Mouse (Mus musculus) urinary bladder, postnatal 14 days (tissue): Measurements from ENCODE around the gene Syngr4.
"Not testable (repeated sequence)": the region's sequence is repeated elsewhere in the genome, so short reads cannot be mapped to it uniquely, and the experiment has no call there.

Experiments used
- DNase-seq: peaks from one replicate; pipeline ENCODE4 v3.0.0; 2021; ENCODE audit warnings: low spot score

The Syngr4 gene

GRCm38 (mm10) chr7:45916056-45917003 lies 19.8 kb upstream of the Syngr4 start:
- peak; percentile 75 for DNase-seq

- no peak for DNase-seq
These were observed 18.5 kb upstream of the Syngr4 start for GRCm38 (mm10) chr7:45915011-45915410.

GRCm38 (mm10) chr7:45914067-45914466 lies 17.6 kb upstream of the Syngr4 start:
- no peak for DNase-seq

GRCm38 (mm10) chr7:45909145-45909544 lies 12.6 kb upstream of the Syngr4 start:
- DNase-seq: no peak

GRCm38 (mm10) chr7:45908384-45908783 lies 11.9 kb upstream of the Syngr4 start:
- no peak for DNase-seq

- DNase-seq: no peak
These were observed 10.1 kb upstream of the Syngr4 start for GRCm38 (mm10) chr7:45906622-45907021.

- no peak for DNase-seq
These were observed 6.0 kb upstream of the Syngr4 start for GRCm38 (mm10) chr7:45902481-45903002.

GRCm38 (mm10) chr7:45901562-45901961 lies 5.0 kb upstream of the Syngr4 start:
- DNase-seq: no peak

GRCm38 (mm10) chr7:45898125-45898524 lies 1.6 kb upstream of the Syngr4 start:
- DNase-seq: not testable (repeated sequence)

GRCm38 (mm10) chr7:45897258-45897757 lies 794 bp upstream of the Syngr4 start:
- peak; percentile 61 for DNase-seq

- DNase-seq: no peak
These were observed 490 bp downstream of the Syngr4 start for GRCm38 (mm10) chr7:45895931-45896516.

- no peak for DNase-seq
These were observed 3.9 kb downstream of the Syngr4 start for GRCm38 (mm10) chr7:45892651-45893050.

GRCm38 (mm10) chr7:45887246-45887645 lies 9.3 kb downstream of the Syngr4 start:
- no peak for DNase-seq

GRCm38 (mm10) chr7:45881011-45881410 lies 15.5 kb downstream of the Syngr4 start:
- no peak for DNase-seq

- no peak for DNase-seq
These were observed 16.0 kb downstream of the Syngr4 start for GRCm38 (mm10) chr7:45880531-45880930.

GRCm38 (mm10) chr7:45878278-45878677 lies 18.2 kb downstream of the Syngr4 start, which contains the start of gene Grin2d:
Gene Grin2d (minus strand): TSS chr7:45878378.
- not testable (repeated sequence) for DNase-seq

- no peak for DNase-seq
These were observed 19.6 kb downstream of the Syngr4 start for GRCm38 (mm10) chr7:45876895-45877294.

- DNase-seq: peak; percentile 61
These were observed 23.2 kb downstream of the Syngr4 start for GRCm38 (mm10) chr7:45873061-45873947.

GRCm38 (mm10) chr7:45872624-45873023 lies 23.9 kb downstream of the Syngr4 start, which contains the start of gene Kdelr1:
Gene Kdelr1 (plus strand): TSS chr7:45872772.
- peak; percentile 90 for DNase-seq

GRCm38 (mm10) chr7:45870282-45871058 lies 26.0 kb downstream of the Syngr4 start:
- no peak for DNase-seq

- no peak for DNase-seq
These were observed 26.7 kb downstream of the Syngr4 start for GRCm38 (mm10) chr7:45869787-45870186.
